In the genomic region with DNA sequence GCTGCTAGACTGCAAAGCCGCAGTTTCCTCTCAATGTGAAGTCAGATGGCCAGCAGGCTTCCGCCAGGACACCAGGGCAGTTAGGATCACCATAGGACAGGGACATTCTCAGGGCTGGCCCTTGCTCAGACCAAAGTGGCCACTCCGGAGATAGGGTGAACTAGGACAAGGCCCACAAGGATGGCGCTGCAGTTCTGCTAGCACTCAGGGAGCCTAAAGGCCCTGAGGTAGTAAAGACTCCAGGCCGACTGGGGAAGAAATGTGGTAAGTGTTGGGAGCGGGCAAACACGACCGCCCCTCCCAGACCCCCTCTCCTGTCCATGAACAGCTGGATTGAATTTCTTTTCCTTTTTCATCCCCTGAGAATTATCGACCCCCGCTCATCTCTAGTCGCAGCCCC, we compare ENCODE assay signal across 8 mouse cellular contexts.
DNase-seq lines count a peak whose midpoint lies in the region; ATAC-seq lines count a peak whose summit lies in the region.

No protein-coding gene starts in this region.

- intact Hi-C loops in heart, postnatal 10 days (cut with DNase I) = no loop called here
- intact Hi-C loops in left cerebral cortex, postnatal 25 days (cut with DNase I) = no loop called here

- H3K27ac ChIP-seq in heart, embryonic 13.5 days (replicated peaks) = no peak overlapping the region
- no peak overlapping the region for H3K27ac ChIP-seq in forebrain, embryonic 15.5 days (replicated peaks)
- H3K27ac ChIP-seq in midbrain, embryonic 10.5 days (replicated peaks) = peak overlapping the region; percentile 77

- ATAC-seq in heart, embryonic 13.5 days (ENCODE audit: extremely low read depth, insufficient number of reproducible peaks, low FRiP score, low TSS enrichment) = no peak
- ATAC-seq in forebrain, embryonic 15.5 days (replicated peaks) = peak; percentile 9; the same call in 1 of the 2 replicates

- H3K4me1 ChIP-seq in heart, embryonic 13.5 days = peaks cover 6% of the 10 kb centered on the region; the same call in 1 of the 2 replicates
- peaks cover 17% of the 10 kb centered on the region for H3K4me1 ChIP-seq in forebrain, embryonic 15.5 days
- peaks cover 16% of the 10 kb centered on the region for H3K4me1 ChIP-seq in midbrain, embryonic 10.5 days

- H3K4me3 ChIP-seq in heart, embryonic 13.5 days = peak overlapping the region; percentile 64
- peak overlapping the region; percentile 67 for H3K4me3 ChIP-seq in forebrain, embryonic 15.5 days
- H3K4me3 ChIP-seq in midbrain, embryonic 10.5 days = peak overlapping the region; percentile 63

- peaks cover 88% of the 10 kb centered on the region for H3K27me3 ChIP-seq in heart, embryonic 13.5 days (replicated peaks)
- peaks cover 24% of the 10 kb centered on the region; the same call in 1 of the 2 replicates for H3K27me3 ChIP-seq in forebrain, embryonic 15.5 days
- H3K27me3 ChIP-seq in midbrain, embryonic 10.5 days (ENCODE audit: low read depth, poor library complexity, severe bottlenecking) = peaks cover 62% of the 10 kb centered on the region

- peak overlapping the region; percentile 95 for H3K4me2 ChIP-seq in heart, embryonic 13.5 days
- peak overlapping the region; percentile 96 for H3K4me2 ChIP-seq in forebrain, embryonic 15.5 days (replicated peaks)

- peak overlapping the region; percentile 78 for H3K9ac ChIP-seq in heart, embryonic 13.5 days
- H3K9ac ChIP-seq in forebrain, embryonic 15.5 days (replicated peaks) = peak overlapping the region; percentile 71

- H3K36me3 ChIP-seq in heart, embryonic 13.5 days = no peaks in the 10 kb centered on the region
- no peaks in the 10 kb centered on the region for H3K36me3 ChIP-seq in forebrain, embryonic 15.5 days
- H3K36me3 ChIP-seq in midbrain, embryonic 10.5 days = no peaks in the 10 kb centered on the region

- no peak for DNase-seq in heart, postnatal 10 days
- peak; percentile 31 for DNase-seq in ZHBTc4 (ENCODE audit: low read depth, low spot score)
- peak; percentile 35 for DNase-seq in midbrain, embryonic 10.5 days (ENCODE audit: low spot score)
- no peak for DNase-seq in thymus, postnatal 0 days (ENCODE audit: low spot score)
- DNase-seq in left cerebral cortex, postnatal 25 days (ENCODE audit: low spot score in 2 of 2) = no peak
- no peak for DNase-seq in adrenal gland, postnatal 4 days (ENCODE audit: low spot score in 2 of 2)

- H3K9me3 ChIP-seq in heart, embryonic 13.5 days = no peaks in the 10 kb centered on the region
- no peaks in the 10 kb centered on the region for H3K9me3 ChIP-seq in forebrain, embryonic 15.5 days
- no peaks in the 10 kb centered on the region for H3K9me3 ChIP-seq in midbrain, embryonic 10.5 days (replicated peaks)

- 11% methylated on average over 11 of the region's 11 CpGs for WGBS in heart, embryonic 13.5 days
- WGBS in forebrain, embryonic 15.5 days = 9% methylated on average over 11 of the region's 11 CpGs
- 6% methylated on average over 11 of the region's 11 CpGs for WGBS in midbrain, embryonic 10.5 days

Comparison
In these comparisons a context has a peak if more than half of its experiments do, and no peak if none do; other contexts are left out.
1. DNase-seq: peak in ZHBTc4 (single experiment) and midbrain, embryonic 10.5 days (single experiment); none in heart, postnatal 10 days (0 of 2), thymus, postnatal 0 days (single experiment), left cerebral cortex, postnatal 25 days (0 of 2) and adrenal gland, postnatal 4 days (0 of 2).
2. Peak in every context shown above with its lines, with median percentiles within 50 percentile points of each other: H3K4me3 ChIP-seq.